Mouse (Mus musculus): ENCODE measurements around the gene Wdr95.

GRCm38 (mm10) chr5:149594215-149594614 is 65.7 kb downstream of the Wdr95 start:
- TF ChIP-seq CTCF (IDR thresholded peaks at IDR 0.05) (no peak), EP300 (IDR thresholded peaks at IDR 0.05) (no peak)
